35 mouse cellular contexts compared by ENCODE assay signal in genomic region chr3:28836796-28837371, GRCm38 (mm10). TPM values are rescaled to one million over a fixed set of nuclear protein-coding genes. Genes with fewer than 3 reads are reported as not detected.
A peak's percentile ranks its signal among the peaks of the same experiment; 100 is the strongest.
DNase-seq lines count a peak whose midpoint lies in the region; ATAC-seq and TF ChIP-seq lines count a peak whose summit lies in the region.
"Had no signal": no experiment of that assay in that cellular context is flagged by ENCODE, and none has a peak within 500 bp of the region (broad histone marks: within the 10 kb centered on the region; RNA-seq: fewer than 3 reads in every experiment).

No protein-coding gene starts in this region.

- no peaks in the 10 kb centered on the region for H3K27me3 ChIP-seq in ES-Bruce4 (ENCODE audit: control insufficient read depth, insufficient read depth, low read length, poor library complexity, severe bottlenecking)
- no peaks in the 10 kb centered on the region for H3K27me3 ChIP-seq in intestine, embryonic 15.5 days (replicated peaks)
- H3K27me3 ChIP-seq: CH12.LX; forebrain, embryonic 13.5 days; hindbrain, embryonic 12.5 days; hindbrain, embryonic 15.5 days; Patski had no signal

- H3K36me3 ChIP-seq in ES-Bruce4 (ENCODE audit: control insufficient read depth, insufficient read depth, low read length, poor library complexity, severe bottlenecking) (no peaks in the 10 kb centered on the region), ES-E14 (ENCODE audit: control insufficient read depth, insufficient read depth, low read length, poor library complexity, severe bottlenecking) (peaks cover 6% of the 10 kb centered on the region; the same call in 1 of the 2 replicates)
- no peaks in the 10 kb centered on the region for H3K36me3 ChIP-seq in intestine, embryonic 15.5 days
- H3K36me3 ChIP-seq: forebrain, embryonic 10.5 days; G1E; heart, embryonic 10.5 days; hindbrain, embryonic 12.5 days; hindbrain, embryonic 15.5 days had no signal

- ATAC-seq in intestine, embryonic 15.5 days, result peak; percentile 50
- ATAC-seq: activated CD4-positive, CD25-positive, alpha-beta regulatory T cell, adult 4 months; forebrain, embryonic 13.5 days; forebrain, embryonic 16.5 days; Patski had no signal

- H3K9ac ChIP-seq in ES-Bruce4 (ENCODE audit: low read depth, poor library complexity, severe bottlenecking) (no peak overlapping the region), ES-E14 (ENCODE audit: insufficient read depth, low read depth, low read length, poor library complexity, severe bottlenecking) (no peak overlapping the region)
- no peak overlapping the region for H3K9ac ChIP-seq in intestine, embryonic 15.5 days
- H3K9ac ChIP-seq: forebrain, embryonic 13.5 days; hindbrain, embryonic 12.5 days; hindbrain, embryonic 15.5 days had no signal

- no peak for TF ChIP-seq CTCF in ES-Bruce4 (IDR thresholded peaks at IDR 0.05; ENCODE audit: low read depth, low read length)

- no peak overlapping the region for H3K4me3 ChIP-seq in ES-Bruce4 (ENCODE audit: low read depth, low read length)
- no peak overlapping the region for H3K4me3 ChIP-seq in ES-E14 (ENCODE audit: insufficient read depth in 1 of 2, low read depth in 1 of 2, low read length in 2 of 2, poor library complexity in 1 of 2, severe bottlenecking in 1 of 2)
- no peak overlapping the region for H3K4me3 ChIP-seq in intestine, embryonic 15.5 days (replicated peaks)
- H3K4me3 ChIP-seq: forebrain, embryonic 10.5 days; forebrain, embryonic 13.5 days; heart, adult 2 months; heart, embryonic 10.5 days; hindbrain, embryonic 12.5 days; hindbrain, embryonic 15.5 days had no signal

- H3K4me2 ChIP-seq in intestine, embryonic 15.5 days (replicated peaks), result no peak overlapping the region
- H3K4me2 ChIP-seq: forebrain, embryonic 13.5 days; hindbrain, embryonic 12.5 days; hindbrain, embryonic 15.5 days had no signal

- in situ Hi-C loops in ES-E14 (cut with MboI; ENCODE audit: low sequenced_read_pairs in 2 of 2, unreplicated experiment in 2 of 2), result no loop called here

- H3K27ac ChIP-seq in ES-Bruce4 (ENCODE audit: insufficient read depth, low read length) (peak overlapping the region; percentile 56; the same call in 1 of the 2 replicates), ES-E14 (ENCODE audit: insufficient read depth, low read depth, low read length, poor library complexity, severe bottlenecking) (peak overlapping the region; percentile 92)
- H3K27ac ChIP-seq in intestine, embryonic 15.5 days, result no peak overlapping the region
- H3K27ac ChIP-seq: forebrain, embryonic 10.5 days; forebrain, embryonic 13.5 days; heart, adult 2 months; heart, embryonic 10.5 days; hindbrain, embryonic 12.5 days; hindbrain, embryonic 15.5 days had no signal

- peaks cover 17% of the 10 kb centered on the region for H3K9me3 ChIP-seq in ES-Bruce4 (replicated peaks; ENCODE audit: control insufficient read depth, insufficient read depth, low read length, poor library complexity, severe bottlenecking)
- peaks cover 11% of the 10 kb centered on the region; the same call in 1 of the 2 replicates for H3K9me3 ChIP-seq in ES-E14 (ENCODE audit: control insufficient read depth, insufficient read depth, low read depth, low read length)
- H3K9me3 ChIP-seq in intestine, embryonic 15.5 days, result no peaks in the 10 kb centered on the region
- H3K9me3 ChIP-seq: forebrain, embryonic 10.5 days; forebrain, embryonic 13.5 days; G1E; heart, embryonic 10.5 days; hindbrain, embryonic 12.5 days; hindbrain, embryonic 15.5 days had no signal

- peaks cover 4% of the 10 kb centered on the region for H3K4me1 ChIP-seq in ES-Bruce4 (ENCODE audit: control insufficient read depth, insufficient read depth, low read length)
- H3K4me1 ChIP-seq in ES-E14 (ENCODE audit: control insufficient read depth in 2 of 2, insufficient read depth in 2 of 2, low read length in 2 of 2, poor library complexity in 1 of 2), result peaks cover 4 to 9% of the 10 kb centered on the region in 2 experiments; a peak in 3 of 4 replicates
- H3K4me1 ChIP-seq in intestine, embryonic 15.5 days (replicated peaks), result no peaks in the 10 kb centered on the region
- H3K4me1 ChIP-seq: hindbrain, embryonic 15.5 days had no signal

- WGBS in intestine, embryonic 15.5 days, result 68% methylated on average over 2 of the region's 2 CpGs

- DNase-seq in ES-E14 (ENCODE audit: low read depth, low spot score), result peak; percentile 56
- no peak for DNase-seq in urinary bladder, postnatal 10 days (ENCODE audit: low spot score)
- DNase-seq in thymus, postnatal 25 days, result no peak
- no peak for DNase-seq in cerebellum, adult 9-11 months
- DNase-seq: adrenal gland, adult 8-10 months; adrenal gland, postnatal 25 days; B cell, adult 2 months; cerebellum, adult 11-12 months; cerebellum, adult 8-10 months; cerebellum, postnatal 14 days; gastrocnemius, postnatal 14 days; heart, adult 2 months; kidney, adult 2 months had no signal

- peak; percentile 65; the same call in 1 of the 2 replicates for TF ChIP-seq EP300 in ES-Bruce4 (IDR thresholded peaks at IDR 0.05; ENCODE audit: insufficient read depth, low read depth, low read length)

- no peak for TF ChIP-seq POLR2A in ES-Bruce4 (IDR thresholded peaks at IDR 0.05; ENCODE audit: insufficient read depth, low read length)

TF ChIP-seq in ES-E14, 5 proteins besides CTCF, POLR2A, EP300 and RAD21:
- TF ChIP-seq ZNF384 (IDR thresholded peaks at IDR 0.05; ENCODE audit: low read depth, low read length) (no peak), CHD2 (IDR thresholded peaks at IDR 0.05; ENCODE audit: low read depth, low read length) (0 out of 2 replicates have a peak, but pooled peaks have one; percentile 13)

RNA-seq across cellular contexts. Expression of gene Rpl22l1, which starts 31.6 kb away (rescaled TPM):
- polyA plus RNA-seq in ES-Bruce4 (2011; ENCODE audit: insufficient read depth, insufficient read length, low read depth, missing spikeins), result 625 and 678 TPM in 2 replicates
- 199 and 297 TPM in 2 replicates for total RNA-seq in ES-E14 (2012; rRNA removed)
- polyA plus RNA-seq in intestine, embryonic 15.5 days (2015; fragmentation: Nextera tagmentation; extraction: Ambion mirVana), result 398 and 497 TPM in 2 replicates

RNA-seq across cellular contexts. Expression of gene Gm1527, which starts 55.5 kb away (rescaled TPM):
- not detected in 2 replicates for polyA plus RNA-seq in ES-Bruce4 (2011; ENCODE audit: insufficient read depth, insufficient read length, low read depth, missing spikeins)
- total RNA-seq in ES-E14 (2012; rRNA removed), result not detected in 2 replicates
- polyA plus RNA-seq in intestine, embryonic 15.5 days (2015; fragmentation: Nextera tagmentation; extraction: Ambion mirVana), result not detected in 2 replicates
- total RNA-seq: adrenal gland, adult 8-10 months; adrenal gland, postnatal 25 days; CH12.LX; G1E; gastrocnemius, adult 18-20 months; gastrocnemius, postnatal 14 days; gastrocnemius, postnatal 4 days; heart, adult 2 months; heart, postnatal 25 days; hematopoietic stem cell, adult 5-6 weeks had no signal
- polyA plus RNA-seq: activated CD4-positive, CD25-positive, alpha-beta regulatory T cell, adult 4 months; brain, embryonic 14.5 days; embryonic facial prominence, embryonic 11.5 days; embryonic facial prominence, embryonic 14.5 days; forebrain, embryonic 10.5 days; forebrain, embryonic 13.5 days; forebrain, embryonic 16.5 days; G1E; heart, adult 2 months; heart, embryonic 10.5 days; heart, embryonic 14.5 days; heart, postnatal 0 days; hindbrain, embryonic 12.5 days; hindbrain, embryonic 15.5 days; intestine, embryonic 14.5 days; kidney, adult 2 months; Patski had no signal

RNA-seq across cellular contexts. Expression of gene Eif5a2, which starts 55.8 kb away (rescaled TPM):
- polyA plus RNA-seq in ES-Bruce4 (2011; ENCODE audit: insufficient read depth, insufficient read length, low read depth, missing spikeins), result 13.0 and 14.8 TPM in 2 replicates
- 10.5 and 11.4 TPM in 2 replicates for total RNA-seq in ES-E14 (2012; rRNA removed)
- 3.8 and 4.9 TPM in 2 replicates for polyA plus RNA-seq in intestine, embryonic 15.5 days (2015; fragmentation: Nextera tagmentation; extraction: Ambion mirVana)
- total RNA-seq: CH12.LX had no signal
